Mouse (Mus musculus) neural tube, embryonic 12.5 days (tissue): ENCODE measurements around the gene Ccni. TPM values are rescaled to one million over a fixed set of nuclear protein-coding genes. Genes with fewer than 3 reads are reported as not detected.

ENCODE experiments used
- ATAC-seq: fragments of 200-750 bp; cut with Nextera tagmentation; 2 replicates; pipeline ENCODE4 v1.8.0; 2017; ENCODE audit warnings: low read depth, mild to moderate bottlenecking, moderate TSS enrichment, moderate library complexity; ENCODE audit not compliant: low FRiP score
- H3K27ac ChIP-seq: fragments of 300-500 bp; sonication (generic); 2 replicates; pipeline ENCODE4 v1.5.1; 2016
- H3K27me3 ChIP-seq: fragments of 300-500 bp; sonication (generic); replicated peaks from 2 replicates; pipeline ENCODE4 v1.6.1; 2016; ENCODE audit warnings: mild to moderate bottlenecking
- H3K36me3 ChIP-seq: fragments of 300-500 bp; sonication (generic); 2 replicates; pipeline ENCODE4 v1.6.1; 2016; ENCODE audit warnings: mild to moderate bottlenecking
- H3K4me1 ChIP-seq: fragments of 300-500 bp; sonication (generic); 2 replicates; pipeline ENCODE4 v1.6.1; 2016
- H3K4me2 ChIP-seq: fragments of 300-500 bp; sonication (generic); replicated peaks from 2 replicates; pipeline ENCODE4 v1.6.1; 2016; ENCODE audit warnings: mild to moderate bottlenecking
- H3K4me3 ChIP-seq: fragments of 300-500 bp; sonication (generic); 2 replicates; pipeline ENCODE4 v1.5.1; 2016
- H3K9ac ChIP-seq: fragments of 300-500 bp; sonication (generic); 2 replicates; pipeline ENCODE4 v1.6.1; 2016; ENCODE audit warnings: mild to moderate bottlenecking
- H3K9me3 ChIP-seq: fragments of 300-500 bp; sonication (generic); 2 replicates; pipeline ENCODE4 v1.6.1; 2016; ENCODE audit warnings: mild to moderate bottlenecking
- WGBS: fragments of 180-500 bp; shearing (Covaris S2); methylation state at CpG from one replicate; pipeline ENCODE4 v1.1.7; 2016; 5-methylcytosine and 5-hydroxymethylcytosine counted together
- polyA plus RNA-seq: library from polyadenylated mRNA; unstranded; fragments of >200 nt; fragmentation: Nextera tagmentation; extraction: Ambion mirVana; gene quantifications from 2 replicates; pipeline ENCODE4 v1.2.1, GENCODE M21; 2016

Ccni gene
- polyA plus RNA-seq, 1 experiment from 2014 or later = 165 TPM

- H3K36me3 ChIP-seq = peaks cover 14% of the 10 kb centered on the region
Observed at GRCm38 (mm10) chr5:93149969-93150777, 56.1 kb downstream of the Ccni start.

GRCm38 (mm10) chr5:93145504-93145903, 60.8 kb downstream of the Ccni start:
- no peak for ATAC-seq
- Histone ChIP-seq H3K27me3 (no peaks in the 10 kb centered on the region), H3K27ac (no peak overlapping the region), H3K36me3 (peaks cover 38% of the 10 kb centered on the region), H3K9ac (no peak overlapping the region), H3K9me3 (no peaks in the 10 kb centered on the region), H3K4me2 (no peak overlapping the region), H3K4me3 (no peak overlapping the region), H3K4me1 (peaks cover 25% of the 10 kb centered on the region)
- 75% methylated on average over 6 of the region's 6 CpGs for WGBS

More at GRCm38 (mm10) chr5:93149969-93150777, 56.1 kb downstream of the Ccni start:
- Histone ChIP-seq H3K4me3 (no peak overlapping the region), H3K4me1 (peaks cover 30% of the 10 kb centered on the region), H3K9me3 (no peaks in the 10 kb centered on the region), H3K27me3 (no peaks in the 10 kb centered on the region), H3K9ac (no peak overlapping the region), H3K4me2 (no peak overlapping the region), H3K27ac (no peak overlapping the region)
- no peak for ATAC-seq
- WGBS = 86% methylated on average over 12 of the region's 12 CpGs

- H3K36me3 ChIP-seq = peaks cover 37% of the 10 kb centered on the region
- no peak overlapping the region for H3K4me2 ChIP-seq
- H3K9me3 ChIP-seq = no peaks in the 10 kb centered on the region
- no peaks in the 10 kb centered on the region for H3K27me3 ChIP-seq
- no peak overlapping the region for H3K27ac ChIP-seq
- WGBS = 22% methylated on average over 5 of the region's 5 CpGs
- ATAC-seq = no peak
- H3K4me3 ChIP-seq = no peak overlapping the region
- no peak overlapping the region for H3K9ac ChIP-seq
- peaks cover 20% of the 10 kb centered on the region for H3K4me1 ChIP-seq
Observed at GRCm38 (mm10) chr5:93144874-93145273, 61.4 kb downstream of the Ccni start.

GRCm38 (mm10) chr5:93143360-93144091, 62.8 kb downstream of the Ccni start:
- Histone ChIP-seq H3K9me3 (no peaks in the 10 kb centered on the region), H3K27me3 (no peaks in the 10 kb centered on the region), H3K4me1 (peaks cover 20% of the 10 kb centered on the region), H3K4me2 (no peak overlapping the region), H3K9ac (no peak overlapping the region), H3K36me3 (peaks cover 41% of the 10 kb centered on the region), H3K4me3 (no peak overlapping the region), H3K27ac (no peak overlapping the region; the same call in 1 of the 2 replicates)
- ATAC-seq = no peak
- WGBS = 70% methylated on average over 12 of the region's 12 CpGs

GRCm38 (mm10) chr5:93140747-93141146, 65.5 kb downstream of the Ccni start:
- Histone ChIP-seq H3K27ac (no peak overlapping the region), H3K27me3 (no peaks in the 10 kb centered on the region), H3K36me3 (peaks cover 40% of the 10 kb centered on the region), H3K4me1 (peaks cover 22% of the 10 kb centered on the region), H3K4me2 (no peak overlapping the region), H3K9me3 (no peaks in the 10 kb centered on the region), H3K4me3 (no peak overlapping the region), H3K9ac (no peak overlapping the region)
- 89% methylated on average over 5 of the region's 5 CpGs for WGBS
- no peak for ATAC-seq

- H3K9me3 ChIP-seq = no peaks in the 10 kb centered on the region
- H3K4me1 ChIP-seq = peaks cover 17% of the 10 kb centered on the region
- H3K4me2 ChIP-seq = no peak overlapping the region
- H3K36me3 ChIP-seq = peaks cover 40% of the 10 kb centered on the region
- WGBS = 93% methylated on average over 9 of the region's 9 CpGs
- ATAC-seq = no peak
- no peak overlapping the region for H3K4me3 ChIP-seq
- no peak overlapping the region for H3K27ac ChIP-seq
- no peak overlapping the region for H3K9ac ChIP-seq
- no peaks in the 10 kb centered on the region for H3K27me3 ChIP-seq
Observed at GRCm38 (mm10) chr5:93139350-93139749, 66.9 kb downstream of the Ccni start.

- Histone ChIP-seq H3K9me3 (no peaks in the 10 kb centered on the region), H3K4me2 (no peak overlapping the region), H3K36me3 (peaks cover 27% of the 10 kb centered on the region), H3K9ac (no peak overlapping the region), H3K27ac (no peak overlapping the region), H3K4me1 (peaks cover 34% of the 10 kb centered on the region), H3K27me3 (no peaks in the 10 kb centered on the region), H3K4me3 (no peak overlapping the region)
- 81% methylated on average over 5 of the region's 5 CpGs for WGBS
- ATAC-seq = no peak
Observed at GRCm38 (mm10) chr5:93136956-93137586, 69.2 kb downstream of the Ccni start.

GRCm38 (mm10) chr5:93135368-93136107, 70.8 kb downstream of the Ccni start:
- Histone ChIP-seq H3K4me3 (no peak overlapping the region), H3K36me3 (peaks cover 13% of the 10 kb centered on the region), H3K9me3 (no peaks in the 10 kb centered on the region), H3K4me2 (no peak overlapping the region), H3K27me3 (no peaks in the 10 kb centered on the region), H3K4me1 (peaks cover 49% of the 10 kb centered on the region), H3K27ac (no peak overlapping the region), H3K9ac (no peak overlapping the region)
- 85% methylated on average over 10 of the region's 10 CpGs for WGBS
- ATAC-seq = no peak

- peak overlapping the region; percentile 50 for H3K4me2 ChIP-seq
- H3K9me3 ChIP-seq = no peaks in the 10 kb centered on the region
- peak overlapping the region; percentile 15; the same call in 1 of the 2 replicates for H3K27ac ChIP-seq
- no peaks in the 10 kb centered on the region for H3K27me3 ChIP-seq
- H3K36me3 ChIP-seq = peaks cover 3% of the 10 kb centered on the region; the same call in 1 of the 2 replicates
- peak overlapping the region; percentile 9; the same call in 1 of the 2 replicates for H3K9ac ChIP-seq
- ATAC-seq = peak; percentile 63
- WGBS = 11% methylated on average over 10 of the region's 10 CpGs
- peaks cover 68% of the 10 kb centered on the region for H3K4me1 ChIP-seq
- H3K4me3 ChIP-seq = no peak overlapping the region
Observed at GRCm38 (mm10) chr5:93133445-93134244, 72.7 kb downstream of the Ccni start.
